Mouse (Mus musculus) limb, embryonic 14.5 days (tissue): ENCODE measurements around the gene Itgb4. TPM values are rescaled to one million over a fixed set of nuclear protein-coding genes. Genes with fewer than 3 reads are reported as not detected.
A peak's percentile ranks its signal among the peaks of the same experiment; 100 is the strongest.

ENCODE experiments used
- ATAC-seq: fragments of 200-750 bp; cut with Nextera tagmentation; 2 replicates; pipeline ENCODE4 v1.8.0; 2017; ENCODE audit warnings: low read depth, moderate number of reproducible peaks, moderate TSS enrichment; ENCODE audit not compliant: low FRiP score
- DNase-seq: peaks from one replicate; pipeline ENCODE4 v3.0.0-alpha.2; 2015; ENCODE audit warnings: low spot score
- H3K27ac ChIP-seq: fragments of 300-500 bp; sonication (generic); replicated peaks from 2 replicates; pipeline ENCODE4 v1.5.1; 2014; ENCODE audit warnings: low read depth, mild to moderate bottlenecking, low read length, moderate library complexity, mixed read lengths
- H3K27me3 ChIP-seq: fragments of 300-500 bp; sonication (generic); 2 replicates; pipeline ENCODE4 v1.6.1; 2014; ENCODE audit warnings: low read length, mixed read lengths; ENCODE audit not compliant: control insufficient read depth, insufficient read depth
- H3K36me3 ChIP-seq: fragments of 300-500 bp; sonication (generic); 2 replicates; pipeline ENCODE4 v1.6.1; 2014; ENCODE audit warnings: mild to moderate bottlenecking, low read length, moderate library complexity, mixed read lengths; ENCODE audit not compliant: control insufficient read depth, insufficient read depth
- H3K4me1 ChIP-seq: fragments of 300-500 bp; sonication (generic); 2 replicates; pipeline ENCODE4 v1.6.1; 2014; ENCODE audit warnings: antibody characterized with exemption, low read length, mixed read lengths; ENCODE audit not compliant: control insufficient read depth, insufficient read depth
- H3K4me2 ChIP-seq: fragments of 300-500 bp; sonication (generic); replicated peaks from 2 replicates; pipeline ENCODE4 v1.6.1; 2014; ENCODE audit warnings: low read depth, mild to moderate bottlenecking, low read length, moderate library complexity; ENCODE audit not compliant: severe bottlenecking
- H3K4me3 ChIP-seq: fragments of 300-500 bp; sonication (generic); replicated peaks from 2 replicates; pipeline ENCODE4 v1.5.1; 2014; ENCODE audit warnings: low read length
- H3K9ac ChIP-seq: fragments of 300-500 bp; sonication (generic); 2 replicates; pipeline ENCODE4 v1.6.1; 2014; ENCODE audit warnings: mild to moderate bottlenecking, low read depth, low read length, moderate library complexity; ENCODE audit not compliant: severe bottlenecking
- H3K9me3 ChIP-seq: fragments of 300-500 bp; sonication (generic); 2 replicates; pipeline ENCODE4 v1.6.1; 2016; ENCODE audit warnings: low read length; ENCODE audit not compliant: control insufficient read depth
- POLR2A ChIP-seq: fragments of 200-500 bp; IDR thresholded peaks from 2 replicates; pipeline ENCODE4 v1.8.0; 2012; ENCODE audit warnings: inconsistent platforms, mild to moderate bottlenecking, moderate library complexity, borderline replicate concordance; ENCODE audit not compliant: insufficient read depth, insufficient read length; ENCODE audit errors: extremely low read depth
- WGBS: fragments of 180-500 bp; shearing (Covaris S2); extraction: QIAGEN DNeasy Blood & Tissue Kit; methylation state at CpG from one replicate; pipeline ENCODE4 v1.1.7; 2014; 5-methylcytosine and 5-hydroxymethylcytosine counted together
- polyA plus RNA-seq, 2 experiments: library from polyadenylated mRNA; depleted of rRNA in 1 of 2; stranded (reverse) in 1 of 2; unstranded in 1 of 2; fragments of >200 nt; fragmentation: Nextera tagmentation in 1 of 2; extraction: Ambion mirVana in 1 of 2; gene quantifications; 2 replicates each; pipeline versions ENCODE4 v1.2.1 to v1.2.3; 2012 to 2014

Itgb4 gene
- polyA plus RNA-seq, 2 experiments, result 11.3 to 12.5 TPM

DNA sequence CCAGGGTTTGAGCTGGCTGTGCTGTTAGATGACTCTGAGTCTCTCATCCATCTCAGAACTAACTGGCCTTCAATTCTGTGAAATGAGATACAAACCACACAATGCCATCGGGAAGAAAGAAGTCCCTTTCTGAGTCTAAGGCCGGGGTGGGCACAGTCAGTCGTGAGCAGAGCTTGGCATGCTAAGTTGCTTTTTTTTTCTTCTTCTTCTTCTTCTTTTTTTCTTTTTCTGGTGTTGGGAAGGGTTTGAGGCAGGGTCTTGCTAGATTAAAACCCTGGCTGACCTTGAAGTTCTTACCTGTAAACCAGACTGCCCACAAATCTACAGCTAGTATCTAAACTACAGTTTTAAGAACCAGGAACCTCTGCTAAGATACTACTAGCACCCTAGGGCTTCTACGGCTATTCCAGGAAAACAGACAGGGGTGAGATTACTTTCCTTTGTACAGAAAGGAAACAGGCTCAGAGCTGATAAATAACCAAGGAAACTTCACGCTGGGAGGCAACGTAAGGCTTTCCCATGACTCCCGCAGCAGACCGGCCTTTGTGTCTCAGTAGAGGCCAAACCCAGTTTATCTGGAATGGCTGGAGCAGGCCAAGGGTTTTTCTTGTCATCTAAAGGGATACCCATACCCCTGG is 29.8 kb downstream of the Itgb4 start:
- peaks cover 8% of the 10 kb centered on the region; the same call in 1 of the 2 replicates for H3K4me1 ChIP-seq
- H3K27ac ChIP-seq, result peak overlapping the region; percentile 45
- WGBS, result 45% methylated on average over 8 of the region's 8 CpGs

GRCm38 (mm10) chr11:116004840-116005700 is 30.6 kb downstream of the Itgb4 start:
- Histone ChIP-seq H3K4me3 (peak overlapping the region; percentile 38), H3K27ac (peak overlapping the region; percentile 45), H3K4me1 (peaks cover 8% of the 10 kb centered on the region; the same call in 1 of the 2 replicates), H3K36me3 (peaks cover 29% of the 10 kb centered on the region), H3K27me3 (no peaks in the 10 kb centered on the region), H3K9ac (peak overlapping the region; percentile 62), H3K9me3 (no peaks in the 10 kb centered on the region; the same call in 1 of the 2 replicates), H3K4me2 (peak overlapping the region; percentile 69)
- DNase-seq (peak; percentile 75), ATAC-seq (peak; percentile 64)
- 0 out of 2 replicates have a peak, but pooled peaks have one; percentile 22 for TF ChIP-seq POLR2A
- 6% methylated on average over 51 of the region's 54 CpGs for WGBS

More for the DNA sequence above, 29.8 kb downstream of the Itgb4 start:
- Histone ChIP-seq H3K4me2 (peak overlapping the region; percentile 69), H3K9ac (peak overlapping the region; percentile 62), H3K4me3 (peak overlapping the region; percentile 38), H3K9me3 (no peaks in the 10 kb centered on the region; the same call in 1 of the 2 replicates), H3K27me3 (no peaks in the 10 kb centered on the region), H3K36me3 (peaks cover 21% of the 10 kb centered on the region)
- ATAC-seq, result no peak
- DNase-seq, result no peak
- TF ChIP-seq POLR2A, result no peak

- no peak for ATAC-seq
- H3K36me3 ChIP-seq, result peaks cover 36% of the 10 kb centered on the region
- no peaks in the 10 kb centered on the region for H3K27me3 ChIP-seq
- H3K4me2 ChIP-seq, result peak overlapping the region; percentile 69
- peaks cover 8% of the 10 kb centered on the region; the same call in 1 of the 2 replicates for H3K4me1 ChIP-seq
- DNase-seq, result no peak
- 65% methylated on average over 9 of the region's 9 CpGs for WGBS
- no peaks in the 10 kb centered on the region; the same call in 1 of the 2 replicates for H3K9me3 ChIP-seq
- TF ChIP-seq POLR2A, result no peak
- no peak overlapping the region for H3K27ac ChIP-seq
- H3K4me3 ChIP-seq, result peak overlapping the region; percentile 38; the same call in 1 of the 2 replicates
- peak overlapping the region; percentile 62; the same call in 1 of the 2 replicates for H3K9ac ChIP-seq
These were observed 31.4 kb downstream of the Itgb4 start for GRCm38 (mm10) chr11:116005701-116006419.

DNA sequence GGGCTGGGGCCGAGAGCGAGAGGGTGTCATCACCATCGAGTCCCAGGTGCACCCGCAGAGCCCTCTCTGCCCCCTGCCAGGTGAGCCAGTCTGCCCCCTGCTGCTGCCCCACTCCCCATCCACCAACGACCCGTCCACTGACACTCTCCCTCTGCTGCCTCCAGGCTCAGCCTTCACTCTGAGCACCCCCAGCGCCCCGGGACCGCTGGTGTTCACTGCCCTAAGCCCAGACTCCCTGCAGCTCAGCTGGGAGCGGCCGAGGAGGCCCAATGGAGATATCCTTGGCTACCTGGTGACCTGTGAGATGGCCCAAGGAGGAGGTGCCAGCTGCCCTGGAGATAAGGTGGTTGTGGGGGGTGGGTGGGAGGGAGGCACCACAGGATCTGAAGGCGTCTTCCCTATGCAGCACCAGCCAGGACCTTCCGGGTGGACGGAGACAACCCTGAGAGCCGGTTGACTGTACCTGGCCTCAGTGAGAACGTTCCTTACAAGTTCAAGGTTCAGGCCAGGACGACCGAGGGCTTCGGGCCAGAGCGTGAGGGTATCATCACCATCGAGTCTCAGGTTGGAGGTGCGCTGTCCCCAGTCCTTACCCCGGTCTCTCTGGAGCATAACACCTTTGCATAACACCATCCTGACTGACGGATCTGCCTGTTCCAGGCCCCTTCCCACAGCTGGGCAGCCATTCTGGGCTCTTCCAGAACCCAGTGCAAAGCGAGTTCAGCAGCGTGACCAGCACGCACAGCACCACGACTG is 32.8 kb downstream of the Itgb4 start:
- Histone ChIP-seq H3K36me3 (peaks cover 37% of the 10 kb centered on the region), H3K4me3 (no peak overlapping the region), H3K4me1 (peaks cover 18% of the 10 kb centered on the region), H3K4me2 (no peak overlapping the region), H3K9ac (no peak overlapping the region), H3K27me3 (no peaks in the 10 kb centered on the region), H3K9me3 (no peaks in the 10 kb centered on the region; the same call in 1 of the 2 replicates), H3K27ac (no peak overlapping the region)
- 85% methylated on average over 25 of the region's 28 CpGs for WGBS
- ATAC-seq (no peak), DNase-seq (no peak)
- no peak for TF ChIP-seq POLR2A
